Mouse (Mus musculus): Measurements from ENCODE around the gene Dohh.

DNA sequence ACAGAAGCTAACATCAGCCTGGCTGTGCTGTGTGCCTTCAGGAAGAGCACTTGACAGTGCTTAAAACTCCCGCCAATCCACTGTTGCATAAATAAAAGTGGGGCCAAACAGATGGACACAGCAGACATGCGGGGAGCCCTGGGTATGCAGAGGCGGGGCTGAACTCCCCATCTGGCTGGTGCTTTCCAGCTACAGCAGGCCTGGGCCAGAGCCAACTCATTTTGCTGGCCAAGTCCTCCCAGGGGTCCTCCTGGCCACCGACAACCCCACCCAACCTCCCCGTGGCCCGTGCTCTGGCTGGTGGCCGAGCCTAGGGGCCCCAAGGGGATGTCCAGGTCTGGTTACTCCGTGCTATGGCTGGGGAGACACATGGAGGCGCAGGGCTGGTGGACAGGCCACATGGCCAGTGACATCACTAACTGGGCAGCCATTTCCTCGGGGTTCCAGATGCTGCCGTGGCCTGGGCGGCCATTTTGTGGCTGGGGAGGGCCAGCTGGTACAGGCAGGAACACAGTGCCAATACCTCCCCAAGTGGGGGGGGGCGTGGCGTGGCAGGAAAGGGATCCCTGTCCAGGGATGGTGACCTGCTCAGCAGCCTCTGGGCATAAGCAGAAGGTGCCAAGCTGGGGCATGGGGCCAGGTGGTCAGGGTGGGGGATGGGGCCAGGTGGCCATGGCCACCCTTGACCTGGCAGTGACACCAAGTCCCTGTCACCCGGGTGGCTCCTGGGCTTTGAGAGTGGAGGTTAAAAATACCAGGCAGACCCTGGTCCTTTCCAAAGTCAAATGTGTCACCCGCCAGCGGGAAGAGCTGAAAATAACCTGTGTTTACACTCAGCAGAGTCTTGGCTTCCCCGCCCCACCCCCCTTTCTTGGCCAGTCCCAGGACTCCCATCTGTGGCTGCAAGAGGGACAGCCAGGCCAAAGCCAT is 27.5 kb downstream of the Dohh start:
- no peak for TF ChIP-seq POLR2A (IDR thresholded peaks at IDR 0.05; ENCODE audit: control insufficient read depth, extremely low read depth, insufficient read depth, low read length, poor library complexity)
- no peak for TF ChIP-seq CTCF (IDR thresholded peaks at IDR 0.05; ENCODE audit: borderline replicate concordance, control insufficient read depth, extremely low read depth, insufficient read depth, low read length, poor library complexity)

Data from thymus, adult 2 months (tissue).